Mouse (Mus musculus): Measurements from ENCODE around the gene Tmem41a.

- TF ChIP-seq CTCF (IDR thresholded peaks at IDR 0.05; ENCODE audit: low read depth) = no peak
- TF ChIP-seq EP300 (IDR thresholded peaks at IDR 0.05; ENCODE audit: low read depth) = no peak
These were observed 41.4 kb downstream of the Tmem41a start for GRCm38 (mm10) chr16:21905996-21906395.
